Mouse (Mus musculus) embryonic facial prominence, embryonic 14.5 days (tissue): ENCODE results near the gene Gdi2. TPM values are rescaled to one million over a fixed set of nuclear protein-coding genes. Genes with fewer than 3 reads are reported as not detected.
"Not testable (repeated sequence)": the region's sequence is repeated elsewhere in the genome, so short reads cannot be mapped to it uniquely, and the experiment has no call there.

Experiments used
- ATAC-seq: fragments of 200-750 bp; cut with Nextera tagmentation; 2 replicates; pipeline ENCODE4 v1.8.0; 2017; ENCODE audit warnings: low read depth, moderate number of reproducible peaks, moderate TSS enrichment
- DNase-seq: peaks from one replicate; pipeline ENCODE4 v3.0.0-alpha.2; 2015; ENCODE audit warnings: low spot score
- H3K27ac ChIP-seq: fragments of 300-500 bp; sonication (generic); replicated peaks from 2 replicates; pipeline ENCODE4 v1.5.1; 2014; ENCODE audit warnings: low read depth, mild to moderate bottlenecking, low read length, moderate library complexity
- H3K27me3 ChIP-seq: fragments of 300-500 bp; sonication (generic); replicated peaks from 2 replicates; pipeline ENCODE4 v1.6.1; 2014; ENCODE audit warnings: low read length; ENCODE audit not compliant: control insufficient read depth, insufficient read depth
- H3K36me3 ChIP-seq: fragments of 300-500 bp; sonication (generic); 2 replicates; pipeline ENCODE4 v1.6.1; 2014; ENCODE audit warnings: low read length, mixed read lengths; ENCODE audit not compliant: control insufficient read depth, insufficient read depth
- H3K4me1 ChIP-seq: fragments of 300-500 bp; sonication (generic); 2 replicates; pipeline ENCODE4 v1.6.1; 2014; ENCODE audit warnings: antibody characterized with exemption, low read length; ENCODE audit not compliant: control insufficient read depth, insufficient read depth
- H3K4me2 ChIP-seq: fragments of 300-500 bp; sonication (generic); 2 replicates; pipeline ENCODE4 v1.6.1; 2014; ENCODE audit warnings: low read depth, mild to moderate bottlenecking, low read length, moderate library complexity, mixed read lengths
- H3K4me3 ChIP-seq: fragments of 300-500 bp; sonication (generic); 2 replicates; pipeline ENCODE4 v1.5.1; 2014; ENCODE audit warnings: low read depth, mild to moderate bottlenecking, low read length
- H3K9ac ChIP-seq: fragments of 300-500 bp; sonication (generic); 2 replicates; pipeline ENCODE4 v1.6.1; 2014; ENCODE audit warnings: low read depth, mild to moderate bottlenecking, low read length, moderate library complexity, mixed read lengths
- H3K9me3 ChIP-seq: fragments of 300-500 bp; sonication (generic); 2 replicates; pipeline ENCODE4 v1.6.1; 2016; ENCODE audit warnings: low read length; ENCODE audit not compliant: control insufficient read depth
- whole genome bisulfite sequencing: fragments of 180-500 bp; shearing (Covaris S2); extraction: QIAGEN DNeasy Blood & Tissue Kit; methylation state at CpG from one replicate; pipeline ENCODE4 v1.1.7; 2014; 5-methylcytosine and 5-hydroxymethylcytosine counted together
- polyA plus RNA-seq: library from polyadenylated mRNA; unstranded; fragments of >200 nt; fragmentation: Nextera tagmentation; extraction: Ambion mirVana; gene quantifications from 2 replicates; pipeline ENCODE4 v1.2.1, GENCODE M21; 2014

Gene Gdi2
- polyA plus RNA-seq, 1 experiment from 2014 or later: 434 TPM

- no peak for ATAC-seq
- no peaks in the 10 kb centered on the region for H3K9me3 ChIP-seq
- H3K27ac ChIP-seq: no peak overlapping the region
- H3K4me3 ChIP-seq: no peak overlapping the region
- H3K4me2 ChIP-seq: no peak overlapping the region
- H3K36me3 ChIP-seq: no peaks in the 10 kb centered on the region
- DNase-seq: no peak
- H3K9ac ChIP-seq: no peak overlapping the region
- 0 out of 2 replicates have a peak, but pooled peaks cover 3% of the 10 kb centered on the region for H3K4me1 ChIP-seq
- WGBS: 83% methylated on average over 8 of the region's 8 CpGs
- H3K27me3 ChIP-seq: no peaks in the 10 kb centered on the region
These were observed 11.5 kb upstream of the Gdi2 start for GRCm38 (mm10) chr13:3526328-3526727.

DNA sequence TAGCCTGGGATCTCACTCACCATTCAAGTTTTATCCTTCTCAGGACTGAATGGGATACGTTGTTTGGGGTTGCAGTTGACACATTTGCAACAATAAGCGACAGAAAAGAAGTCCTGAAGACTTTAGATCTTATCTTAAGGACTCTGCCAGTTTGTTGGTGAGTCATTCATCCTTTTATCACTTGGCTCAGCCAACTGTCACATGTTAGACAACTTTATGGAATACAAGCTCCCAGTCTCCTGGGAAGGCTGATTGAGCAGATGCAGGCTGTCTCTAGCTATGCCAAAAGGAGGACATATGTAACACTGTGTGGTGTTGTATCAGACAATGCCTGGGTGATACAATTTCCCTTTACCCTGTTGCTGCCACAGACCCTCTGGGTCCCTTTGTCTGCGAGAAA is 7.4 kb upstream of the Gdi2 start:
- 0 out of 2 replicates have a peak, but pooled peaks cover 2% of the 10 kb centered on the region for H3K4me1 ChIP-seq
- ATAC-seq (no peak), DNase-seq (no peak)
- H3K9ac ChIP-seq: no peak overlapping the region
- H3K36me3 ChIP-seq: no peaks in the 10 kb centered on the region
- WGBS: 56% methylated on average over 3 of the region's 3 CpGs
- no peaks in the 10 kb centered on the region for H3K9me3 ChIP-seq
- no peak overlapping the region for H3K4me3 ChIP-seq
- no peaks in the 10 kb centered on the region for H3K27me3 ChIP-seq
- no peak overlapping the region for H3K4me2 ChIP-seq
- no peak overlapping the region for H3K27ac ChIP-seq

DNA sequence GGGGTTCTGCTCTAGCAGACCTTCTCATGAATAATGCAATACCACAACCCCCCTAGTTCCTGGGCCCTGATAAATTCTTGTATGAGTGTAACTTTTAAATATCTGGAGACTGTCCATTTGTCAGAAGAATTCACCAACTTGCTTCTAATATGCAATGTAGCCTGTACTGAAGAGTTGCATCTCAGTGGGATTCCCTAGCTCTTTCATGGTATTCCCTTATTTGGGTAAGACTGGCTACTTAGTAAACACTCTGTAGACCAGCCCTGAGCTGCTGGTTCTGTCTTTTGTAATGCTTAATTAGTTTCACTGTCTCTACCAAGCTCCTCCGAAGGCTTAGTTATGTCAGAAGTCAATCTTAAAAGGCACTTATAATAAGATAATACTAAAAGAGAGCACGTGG is 6.7 kb upstream of the Gdi2 start:
- 66% methylated on average over 2 of the region's 2 CpGs for WGBS

DNA sequence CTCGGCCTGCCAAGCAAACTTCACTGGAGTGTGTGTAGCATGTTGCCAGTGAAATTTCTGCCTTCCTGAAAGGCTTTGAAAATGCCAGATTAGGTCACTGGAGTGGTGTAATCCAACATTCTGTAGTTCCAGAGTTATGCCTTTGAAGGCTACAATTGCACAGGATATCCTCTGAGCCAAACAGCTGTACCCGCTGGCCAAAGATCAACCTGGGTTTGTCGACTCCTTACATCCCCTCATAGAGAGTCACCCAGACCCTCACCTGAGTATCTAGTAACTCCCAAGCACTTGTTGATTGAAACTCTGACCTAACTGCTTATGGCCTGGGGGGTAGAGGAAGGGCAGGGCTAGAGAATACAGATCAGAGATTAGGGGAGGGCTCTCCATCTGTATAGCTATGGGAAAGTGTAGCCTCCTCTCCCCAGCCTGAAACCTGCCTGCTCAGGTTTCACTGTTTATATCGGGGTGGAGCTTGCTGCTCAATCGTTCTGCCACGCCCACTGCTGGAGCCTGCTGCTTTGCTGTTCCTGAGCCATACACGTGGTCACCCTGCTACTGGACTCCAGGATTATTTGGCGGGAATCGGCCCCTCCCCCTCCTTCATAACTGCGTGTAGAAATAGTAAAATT is 6.1 kb upstream of the Gdi2 start:
- Histone ChIP-seq H3K9me3 (no peaks in the 10 kb centered on the region), H3K27ac (no peak overlapping the region), H3K36me3 (no peaks in the 10 kb centered on the region), H3K27me3 (no peaks in the 10 kb centered on the region), H3K4me1 (no peaks in the 10 kb centered on the region), H3K4me3 (no peak overlapping the region), H3K4me2 (no peak overlapping the region), H3K9ac (no peak overlapping the region)
- 53% methylated on average over 10 of the region's 10 CpGs for WGBS
- no peak for DNase-seq
- peak; percentile 33; the same call in 1 of the 2 replicates for ATAC-seq

More for the DNA sequence above, 6.7 kb upstream of the Gdi2 start:
- H3K9me3 ChIP-seq, H3K9ac ChIP-seq, H3K36me3 ChIP-seq, H3K27me3 ChIP-seq, H3K27ac ChIP-seq, H3K4me1 ChIP-seq, DNase-seq, ATAC-seq, H3K4me2 ChIP-seq, H3K4me3 ChIP-seq: not testable (repeated sequence)

DNA sequence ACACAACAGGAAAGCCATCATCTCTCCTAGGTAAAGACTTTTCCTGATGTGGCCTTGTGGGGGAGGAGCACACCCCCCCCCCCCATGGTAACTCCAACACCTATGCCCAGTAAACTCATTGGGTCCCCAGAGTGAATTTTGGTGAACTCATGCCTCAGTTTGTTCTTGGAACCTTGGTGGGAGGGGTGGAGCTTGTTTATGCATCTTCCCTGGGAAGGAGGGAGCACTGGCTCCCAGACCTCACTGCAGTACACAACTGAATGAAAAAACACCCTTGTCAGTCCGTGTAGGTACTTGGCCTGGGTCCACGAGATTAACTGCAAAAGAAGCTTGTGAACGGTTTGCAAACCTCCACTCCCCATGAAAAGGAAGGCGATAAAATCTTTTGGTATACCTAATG is 5.4 kb upstream of the Gdi2 start:
- no peaks in the 10 kb centered on the region for H3K27me3 ChIP-seq
- H3K4me1 ChIP-seq: no peaks in the 10 kb centered on the region
- no peak overlapping the region for H3K4me3 ChIP-seq
- DNase-seq (no peak), ATAC-seq (no peak)
- no peaks in the 10 kb centered on the region for H3K9me3 ChIP-seq
- no peak overlapping the region for H3K9ac ChIP-seq
- H3K4me2 ChIP-seq: no peak overlapping the region
- H3K27ac ChIP-seq: no peak overlapping the region
- no peaks in the 10 kb centered on the region for H3K36me3 ChIP-seq
- WGBS: 74% methylated on average over 4 of the region's 4 CpGs

DNA sequence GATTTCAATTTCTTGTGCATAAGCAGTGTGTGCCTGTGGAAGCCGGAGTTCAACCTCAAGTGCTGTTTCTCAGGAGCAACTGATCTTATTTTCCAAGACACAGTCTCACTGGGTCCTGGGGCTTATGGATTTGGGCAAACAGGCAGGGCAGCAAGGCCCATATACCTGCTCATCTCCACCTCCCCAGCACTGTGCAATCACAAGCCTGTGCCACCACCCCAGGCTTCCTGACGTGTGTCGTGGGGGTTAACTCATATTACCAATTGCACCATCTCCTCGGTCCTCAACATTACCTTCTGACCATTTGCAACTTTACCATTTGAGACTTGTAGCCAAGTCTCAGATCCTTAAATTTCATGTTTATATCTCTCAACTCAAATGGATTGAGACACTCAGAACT is 3.7 kb upstream of the Gdi2 start:
- H3K27ac ChIP-seq: no peak overlapping the region
- ATAC-seq: no peak

GRCm38 (mm10) chr13:3538223-3538968 is 533 bp downstream of the Gdi2 start:
- no peaks in the 10 kb centered on the region for H3K9me3 ChIP-seq
- H3K27ac ChIP-seq: peak overlapping the region; percentile 99
- H3K27me3 ChIP-seq: no peaks in the 10 kb centered on the region
- H3K4me3 ChIP-seq: peak overlapping the region; percentile 97
- H3K4me1 ChIP-seq: peaks cover 21% of the 10 kb centered on the region
- H3K9ac ChIP-seq: peak overlapping the region; percentile 98
- H3K4me2 ChIP-seq: peak overlapping the region; percentile 88
- H3K36me3 ChIP-seq: no peaks in the 10 kb centered on the region
- under 1% methylated on average over 55 of the region's 59 CpGs for WGBS
- peak; percentile 82 for DNase-seq
- peak; percentile 51 for ATAC-seq

More for the DNA sequence above, 3.7 kb upstream of the Gdi2 start:
- DNase-seq: no peak
- no peaks in the 10 kb centered on the region for H3K4me1 ChIP-seq
- 85% methylated on average over 4 of the region's 4 CpGs for whole genome bisulfite sequencing
- no peak overlapping the region for H3K9ac ChIP-seq
- no peaks in the 10 kb centered on the region for H3K27me3 ChIP-seq
- H3K9me3 ChIP-seq: no peaks in the 10 kb centered on the region
- H3K4me2 ChIP-seq: no peak overlapping the region
- H3K36me3 ChIP-seq: no peaks in the 10 kb centered on the region
- H3K4me3 ChIP-seq: no peak overlapping the region

DNA sequence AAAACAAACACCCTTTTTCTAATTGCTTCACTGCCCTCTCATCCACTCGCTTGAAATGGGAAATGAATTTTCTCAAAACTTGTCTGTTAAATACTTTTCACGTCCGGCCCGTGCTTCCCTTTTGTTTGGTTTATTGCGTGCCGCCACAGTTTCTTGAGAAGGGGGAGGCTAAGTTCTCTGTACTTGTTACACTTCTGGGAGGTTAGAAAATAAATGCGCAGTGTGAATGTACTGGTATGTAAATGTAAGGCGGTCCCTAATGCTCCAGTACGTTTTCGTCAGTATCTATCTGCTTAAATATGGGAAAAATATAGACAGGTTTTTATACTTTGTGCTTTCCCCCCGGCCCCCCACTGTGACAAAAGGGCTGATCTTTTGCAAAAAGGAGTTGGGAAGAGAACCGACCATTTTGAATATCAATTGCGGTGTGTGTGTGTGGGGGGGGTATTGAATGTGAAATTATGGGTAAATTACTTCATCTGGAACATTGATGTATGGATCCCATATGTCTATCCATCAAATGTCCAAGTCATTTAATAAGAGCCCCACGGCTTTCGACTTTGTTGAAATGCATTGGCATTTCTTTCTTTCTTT is 1.2 kb downstream of the Gdi2 start:
- no peak for ATAC-seq
- WGBS: 3% methylated on average over 15 of the region's 15 CpGs
- no peak for DNase-seq

More for the DNA sequence above, 1.2 kb downstream of the Gdi2 start:
- H3K36me3 ChIP-seq: no peaks in the 10 kb centered on the region
- H3K4me3 ChIP-seq: peak overlapping the region; percentile 97
- no peaks in the 10 kb centered on the region for H3K9me3 ChIP-seq
- peaks cover 21% of the 10 kb centered on the region for H3K4me1 ChIP-seq
- H3K9ac ChIP-seq: peak overlapping the region; percentile 98
- peak overlapping the region; percentile 88 for H3K4me2 ChIP-seq
- H3K27ac ChIP-seq: peak overlapping the region; percentile 99
- no peaks in the 10 kb centered on the region for H3K27me3 ChIP-seq
